Mouse (Mus musculus) limb, embryonic 12.5 days (tissue): ENCODE results near the gene Rbbp8nl. TPM values are rescaled to one million over a fixed set of nuclear protein-coding genes. Genes with fewer than 3 reads are reported as not detected.
"Not testable (repeated sequence)": the region's sequence is repeated elsewhere in the genome, so short reads cannot be mapped to it uniquely, and the experiment has no call there.

ENCODE experiments used
- ATAC-seq: fragments of 200-750 bp; cut with Nextera tagmentation; 2 replicates; pipeline ENCODE4 v1.8.0; 2017; ENCODE audit warnings: low read depth, moderate TSS enrichment; ENCODE audit not compliant: insufficient number of reproducible peaks, insufficient read depth, low FRiP score, low TSS enrichment
- H3K27ac ChIP-seq: fragments of 300-500 bp; sonication (generic); 2 replicates; pipeline ENCODE4 v1.5.1; 2016; ENCODE audit warnings: mild to moderate bottlenecking, moderate library complexity
- H3K27me3 ChIP-seq: fragments of 300-500 bp; sonication (generic); 2 replicates; pipeline ENCODE4 v1.6.1; 2016; ENCODE audit warnings: mild to moderate bottlenecking, moderate library complexity
- H3K36me3 ChIP-seq: fragments of 300-500 bp; sonication (generic); 2 replicates; pipeline ENCODE4 v1.6.1; 2016; ENCODE audit warnings: mild to moderate bottlenecking, moderate library complexity
- H3K4me1 ChIP-seq: fragments of 300-500 bp; sonication (generic); replicated peaks from 2 replicates; pipeline ENCODE4 v1.6.1; 2016
- H3K4me2 ChIP-seq: fragments of 300-500 bp; sonication (generic); 2 replicates; pipeline ENCODE4 v1.6.1; 2016; ENCODE audit warnings: mild to moderate bottlenecking, moderate library complexity
- H3K4me3 ChIP-seq: fragments of 300-500 bp; sonication (generic); replicated peaks from 2 replicates; pipeline ENCODE4 v1.5.1; 2016; ENCODE audit warnings: mild to moderate bottlenecking
- H3K9ac ChIP-seq: fragments of 300-500 bp; sonication (generic); replicated peaks from 2 replicates; pipeline ENCODE4 v1.6.1; 2016; ENCODE audit warnings: mild to moderate bottlenecking, moderate library complexity
- H3K9me3 ChIP-seq: fragments of 300-500 bp; sonication (generic); 2 replicates; pipeline ENCODE4 v1.6.1; 2016; ENCODE audit warnings: mild to moderate bottlenecking, moderate library complexity
- WGBS: fragments of 180-500 bp; shearing (Covaris S2); methylation state at CpG from one replicate; pipeline ENCODE4 v1.1.7; 2016; 5-methylcytosine and 5-hydroxymethylcytosine counted together
- polyA plus RNA-seq: library from polyadenylated mRNA; unstranded; fragments of >200 nt; fragmentation: Nextera tagmentation; extraction: Ambion mirVana; gene quantifications from 2 replicates; pipeline ENCODE4 v1.2.1, GENCODE M21; 2016

The Rbbp8nl gene
- polyA plus RNA-seq, 1 experiment from 2014 or later, result 0.56 TPM

- Histone ChIP-seq H3K4me2 (no peak overlapping the region), H3K9ac (no peak overlapping the region), H3K36me3 (peaks cover 43% of the 10 kb centered on the region), H3K4me1 (peaks cover 15% of the 10 kb centered on the region), H3K9me3 (no peaks in the 10 kb centered on the region), H3K27ac (no peak overlapping the region), H3K4me3 (no peak overlapping the region), H3K27me3 (peaks cover 12% of the 10 kb centered on the region; the same call in 1 of the 2 replicates)
- ATAC-seq, result no peak
- WGBS, result 63% methylated on average over 7 of the region's 7 CpGs
Observed at GRCm38 (mm10) chr2:180270537-180271255, 19.0 kb downstream of the Rbbp8nl start.

- 95% methylated on average over 10 of the region's 10 CpGs for WGBS
- Histone ChIP-seq H3K4me1 (peaks cover 15% of the 10 kb centered on the region), H3K27ac (no peak overlapping the region), H3K9me3 (no peaks in the 10 kb centered on the region), H3K36me3 (peaks cover 53% of the 10 kb centered on the region), H3K27me3 (peaks cover 6% of the 10 kb centered on the region; the same call in 1 of the 2 replicates), H3K9ac (no peak overlapping the region), H3K4me3 (no peak overlapping the region), H3K4me2 (no peak overlapping the region)
- ATAC-seq, result no peak
Observed at GRCm38 (mm10) chr2:180269329-180269728, 20.4 kb downstream of the Rbbp8nl start.

- Histone ChIP-seq H3K9me3 (no peaks in the 10 kb centered on the region), H3K4me3 (no peak overlapping the region)
Observed at GRCm38 (mm10) chr2:180267955-180268354, 21.7 kb downstream of the Rbbp8nl start.

GRCm38 (mm10) chr2:180262891-180263290, 26.8 kb downstream of the Rbbp8nl start:
- Histone ChIP-seq H3K27ac (0 out of 2 replicates have a peak overlapping the region, but pooled peaks have one; percentile 42), H3K36me3 (peaks cover 95% of the 10 kb centered on the region), H3K4me3 (no peak overlapping the region), H3K4me1 (peaks cover 7% of the 10 kb centered on the region), H3K9ac (no peak overlapping the region), H3K27me3 (no peaks in the 10 kb centered on the region), H3K9me3 (no peaks in the 10 kb centered on the region), H3K4me2 (no peak overlapping the region)
- 87% methylated on average over 10 of the region's 10 CpGs for WGBS
- ATAC-seq, result no peak

More at GRCm38 (mm10) chr2:180267955-180268354, 21.7 kb downstream of the Rbbp8nl start:
- Histone ChIP-seq H3K36me3 (peaks cover 66% of the 10 kb centered on the region), H3K27me3 (no peaks in the 10 kb centered on the region), H3K4me1 (peaks cover 12% of the 10 kb centered on the region), H3K27ac (no peak overlapping the region), H3K4me2 (no peak overlapping the region), H3K9ac (no peak overlapping the region)
- ATAC-seq, result no peak
- WGBS, result 57% methylated on average over 2 of the region's 2 CpGs

GRCm38 (mm10) chr2:180262441-180262840, 27.2 kb downstream of the Rbbp8nl start:
- H3K27me3 ChIP-seq, result no peaks in the 10 kb centered on the region
- peaks cover 91% of the 10 kb centered on the region for H3K36me3 ChIP-seq
- no peak for ATAC-seq
- 82% methylated on average over 3 of the region's 3 CpGs for WGBS
- no peaks in the 10 kb centered on the region for H3K9me3 ChIP-seq
- H3K4me2 ChIP-seq, result no peak overlapping the region
- peaks cover 8% of the 10 kb centered on the region for H3K4me1 ChIP-seq
- H3K27ac ChIP-seq, result no peak overlapping the region
- H3K4me3 ChIP-seq, result no peak overlapping the region
- no peak overlapping the region for H3K9ac ChIP-seq

- WGBS, result 93% methylated on average over 7 of the region's 7 CpGs
- Histone ChIP-seq H3K27ac (no peak overlapping the region), H3K9ac (no peak overlapping the region), H3K9me3 (no peaks in the 10 kb centered on the region), H3K36me3 (peaks cover 85% of the 10 kb centered on the region), H3K4me1 (peaks cover 8% of the 10 kb centered on the region), H3K4me2 (no peak overlapping the region), H3K27me3 (no peaks in the 10 kb centered on the region), H3K4me3 (no peak overlapping the region)
- ATAC-seq, result no peak
Observed at GRCm38 (mm10) chr2:180261901-180262300, 27.8 kb downstream of the Rbbp8nl start.

GRCm38 (mm10) chr2:180260610-180261480, 28.8 kb downstream of the Rbbp8nl start:
- 67% methylated on average over 8 of the region's 8 CpGs for WGBS
- no peak overlapping the region for H3K9ac ChIP-seq
- peaks cover 13% of the 10 kb centered on the region for H3K4me1 ChIP-seq
- no peak overlapping the region for H3K4me3 ChIP-seq
- no peak overlapping the region for H3K27ac ChIP-seq
- no peaks in the 10 kb centered on the region for H3K27me3 ChIP-seq
- no peak for ATAC-seq
- H3K36me3 ChIP-seq, result peaks cover 75% of the 10 kb centered on the region
- H3K9me3 ChIP-seq, result no peaks in the 10 kb centered on the region
- H3K4me2 ChIP-seq, result no peak overlapping the region

GRCm38 (mm10) chr2:180259826-180260609, 29.7 kb downstream of the Rbbp8nl start:
- not testable (repeated sequence) for H3K9ac ChIP-seq, H3K27ac ChIP-seq, H3K27me3 ChIP-seq, H3K4me2 ChIP-seq, H3K4me3 ChIP-seq, H3K9me3 ChIP-seq, ATAC-seq
- peaks cover 71% of the 10 kb centered on the region for H3K36me3 ChIP-seq
- peaks cover 14% of the 10 kb centered on the region for H3K4me1 ChIP-seq
- 73% methylated on average over 17 of the region's 17 CpGs for WGBS

- 0 out of 2 replicates have a peak overlapping the region, but pooled peaks have one; percentile 40 for H3K9ac ChIP-seq
- WGBS, result 84% methylated on average over 10 of the region's 10 CpGs
- H3K36me3 ChIP-seq, result peaks cover 61% of the 10 kb centered on the region
Observed at GRCm38 (mm10) chr2:180258951-180259484, 30.7 kb downstream of the Rbbp8nl start.

GRCm38 (mm10) chr2:180257963-180258865, 31.5 kb downstream of the Rbbp8nl start:
- WGBS, result 48% methylated on average over 11 of the region's 11 CpGs
- H3K36me3 ChIP-seq, result peaks cover 53% of the 10 kb centered on the region
- no peaks in the 10 kb centered on the region for H3K9me3 ChIP-seq
- peaks cover 14% of the 10 kb centered on the region for H3K4me1 ChIP-seq
- H3K27me3 ChIP-seq, result no peaks in the 10 kb centered on the region
- H3K27ac ChIP-seq, result no peak overlapping the region
- no peak for ATAC-seq
- H3K9ac ChIP-seq, result peak overlapping the region; percentile 91
- peak overlapping the region; percentile 87 for H3K4me3 ChIP-seq
- peak overlapping the region; percentile 89 for H3K4me2 ChIP-seq

More at GRCm38 (mm10) chr2:180258951-180259484, 30.7 kb downstream of the Rbbp8nl start:
- not testable (repeated sequence) for H3K27ac ChIP-seq, H3K27me3 ChIP-seq, H3K4me3 ChIP-seq, H3K9me3 ChIP-seq, H3K4me2 ChIP-seq, ATAC-seq
- H3K4me1 ChIP-seq, result peaks cover 14% of the 10 kb centered on the region
